In the genomic region with DNA sequence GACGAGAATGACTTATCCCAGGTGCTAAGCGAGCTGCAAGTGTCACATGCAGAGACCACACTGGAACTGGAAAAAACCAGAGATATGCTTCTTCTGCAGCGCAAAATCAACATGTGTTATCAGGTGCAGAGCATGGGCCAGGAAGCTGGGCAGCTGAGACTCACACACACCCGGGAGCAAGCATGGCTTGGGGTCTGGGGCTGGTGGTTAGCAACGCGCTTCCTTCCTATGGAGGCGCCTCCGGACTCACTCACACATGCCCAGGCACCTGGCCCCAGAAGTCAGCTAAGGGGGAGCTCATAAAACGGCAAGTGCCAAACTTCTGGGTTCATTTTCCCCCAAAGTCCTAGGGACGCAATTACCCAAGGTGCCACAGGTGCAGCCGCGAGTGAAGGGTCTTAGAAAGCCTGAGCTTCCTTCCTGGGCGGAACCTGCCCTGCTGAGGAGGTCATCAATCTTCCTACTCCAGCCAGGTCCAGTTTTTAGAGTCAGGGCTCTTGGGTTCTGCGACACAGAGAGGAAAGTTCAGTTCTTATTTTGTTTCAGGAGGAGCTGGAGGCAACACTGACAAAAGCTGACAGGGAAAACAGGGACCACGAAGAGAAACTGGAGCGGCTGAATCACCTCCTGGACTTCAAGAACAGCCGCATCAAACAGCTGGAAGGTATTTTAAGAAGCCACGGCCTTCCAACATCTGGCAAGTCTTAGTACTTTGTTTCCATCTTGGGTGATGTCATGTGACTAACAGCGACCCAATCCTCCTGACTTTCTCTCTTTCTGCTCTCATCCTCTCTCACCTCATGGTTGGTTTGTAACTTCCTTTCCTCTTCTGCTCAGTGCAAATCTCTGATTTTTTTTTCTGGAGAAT, we compare ENCODE assay signal across 1 mouse cellular context.
TF ChIP-seq lines count a peak whose summit lies in the region.

No protein-coding gene starts in this region.

TF ChIP-seq in CH12.LX, 34 proteins besides CTCF, POLR2A, EP300 and RAD21:
- peak; percentile 95 for TF ChIP-seq SIN3A (IDR thresholded peaks at IDR 0.05; ENCODE audit: low read length)
- TF ChIP-seq NRF1 (IDR thresholded peaks at IDR 0.05; ENCODE audit: low read depth, low read length) = no peak
- TF ChIP-seq NELFE (IDR thresholded peaks at IDR 0.05; ENCODE audit: low read depth, low read length) = peak; percentile 56; the same call in 1 of the 2 replicates
- TF ChIP-seq IRF4 (IDR thresholded peaks at IDR 0.05; ENCODE audit: low read depth, low read length) = peak; percentile 57; the same call in 1 of the 2 replicates
- TF ChIP-seq PAX5 (IDR thresholded peaks at IDR 0.05; ENCODE audit: low read length) = no peak
- peak; percentile 58 for TF ChIP-seq JUND (conservative IDR thresholded peaks at IDR 0.05; ENCODE audit: low read depth, low read length)
- TF ChIP-seq USF1 (IDR thresholded peaks at IDR 0.05; ENCODE audit: low read depth, low read length) = peak; percentile 78
- TF ChIP-seq ELF1 (IDR thresholded peaks at IDR 0.05; ENCODE audit: low read depth, low read length) = peak; percentile 62; the same call in 1 of the 2 replicates
- peak; percentile 63 for TF ChIP-seq TBP (conservative IDR thresholded peaks at IDR 0.05; ENCODE audit: low read depth, low read length)
- TF ChIP-seq RCOR1 (conservative IDR thresholded peaks at IDR 0.05; ENCODE audit: low read depth, low read length) = no peak
- no peak for TF ChIP-seq MAZ (IDR thresholded peaks at IDR 0.05; ENCODE audit: low read depth, low read length)
- TF ChIP-seq BHLHE40 (IDR thresholded peaks at IDR 0.05; ENCODE audit: low read depth, low read length) = peak; percentile 81
- TF ChIP-seq HCFC1 (IDR thresholded peaks at IDR 0.05; ENCODE audit: low read depth, low read length) = peak; percentile 37
- TF ChIP-seq USF2 (conservative IDR thresholded peaks at IDR 0.05; ENCODE audit: low read depth, low read length) = peak; percentile 80
- TF ChIP-seq CHD1 (IDR thresholded peaks at IDR 0.05; ENCODE audit: low read depth, low read length) = no peak
- peak; percentile 90 for TF ChIP-seq MEF2A (IDR thresholded peaks at IDR 0.05; ENCODE audit: borderline replicate concordance, low read depth, low read length)
- no peak for TF ChIP-seq E2F4 (IDR thresholded peaks at IDR 0.05; ENCODE audit: insufficient replicate concordance, low read depth, low read length)
- TF ChIP-seq MAX (IDR thresholded peaks at IDR 0.05; ENCODE audit: low read length) = peak; percentile 84
- TF ChIP-seq ZNF384 (IDR thresholded peaks at IDR 0.05; ENCODE audit: low read depth, low read length) = peak; percentile 58
- TF ChIP-seq MYC (IDR thresholded peaks at IDR 0.05; ENCODE audit: low read depth, low read length) = peak; percentile 87
- peak; percentile 92 for TF ChIP-seq ETS1 (conservative IDR thresholded peaks at IDR 0.05; ENCODE audit: low read depth, low read length)
- peak; percentile 58 for TF ChIP-seq MXI1 (IDR thresholded peaks at IDR 0.05; ENCODE audit: low read depth, low read length)
- TF ChIP-seq JUN (IDR thresholded peaks at IDR 0.05; ENCODE audit: insufficient read depth, low read depth, low read length) = peak; percentile 30; the same call in 1 of the 2 replicates
- no peak for TF ChIP-seq CHD2 (IDR thresholded peaks at IDR 0.05; ENCODE audit: low read length)
- no peak for TF ChIP-seq UBTF (IDR thresholded peaks at IDR 0.05; ENCODE audit: low read depth, low read length)
- TF ChIP-seq TCF12 (IDR thresholded peaks at IDR 0.05; ENCODE audit: low read depth, low read length) = peak; percentile 65
